Mouse (Mus musculus) urinary bladder, postnatal 10 days (tissue): ENCODE measurements around the gene Mrpl46.
A peak's percentile ranks its signal among the peaks of the same experiment; 100 is the strongest.

Experiments used
- DNase-seq: peaks from one replicate; pipeline ENCODE4 v3.0.0; 2022; ENCODE audit warnings: low spot score

The Mrpl46 gene

GRCm38 (mm10) chr7:78767929-78768531 lies 15.3 kb downstream of the Mrpl46 start:
- no peak for DNase-seq

- peak; percentile 47 for DNase-seq
These were observed 17.2 kb downstream of the Mrpl46 start for GRCm38 (mm10) chr7:78766019-78766683.

- DNase-seq, result no peak
These were observed 18.1 kb downstream of the Mrpl46 start for GRCm38 (mm10) chr7:78765215-78765631.

- no peak for DNase-seq
These were observed 19.5 kb downstream of the Mrpl46 start for GRCm38 (mm10) chr7:78763801-78764200.

- DNase-seq, result no peak
These were observed 28.8 kb downstream of the Mrpl46 start for GRCm38 (mm10) chr7:78754458-78755000.

GRCm38 (mm10) chr7:78753752-78754457 lies 29.4 kb downstream of the Mrpl46 start:
- no peak for DNase-seq

GRCm38 (mm10) chr7:78752961-78753360 lies 30.4 kb downstream of the Mrpl46 start:
- no peak for DNase-seq

- no peak for DNase-seq
These were observed 39.5 kb downstream of the Mrpl46 start for GRCm38 (mm10) chr7:78743731-78744385.

- no peak for DNase-seq
These were observed 43.9 kb downstream of the Mrpl46 start for GRCm38 (mm10) chr7:78739351-78740000.

- DNase-seq, result no peak
These were observed 45.6 kb downstream of the Mrpl46 start, which contains the start of gene Ntrk3 for GRCm38 (mm10) chr7:78737614-78738210. Gene Ntrk3, minus strand, starts transcription at chr7:78738012.

- no peak for DNase-seq
These were observed 46.1 kb downstream of the Mrpl46 start for GRCm38 (mm10) chr7:78737196-78737595.

- no peak for DNase-seq
These were observed 51.9 kb downstream of the Mrpl46 start for GRCm38 (mm10) chr7:78731391-78731790.
